Mouse (Mus musculus): Measurements from ENCODE around the gene Olfr1395.

Gene Olfr1395

GRCm38 (mm10) chr11:49141974-49142373, at the start of gene Olfr1395:
Gene Olfr1395, plus strand, starts transcription at chr11:49142274.
- no peak for DNase-seq

- DNase-seq, result no peak
These were observed 49.3 kb upstream of the Olfr1395 start for GRCm38 (mm10) chr11:49092786-49093185.

- no peak for DNase-seq
These were observed 48.0 kb upstream of the Olfr1395 start for GRCm38 (mm10) chr11:49093861-49094660.

- no peak for DNase-seq
These were observed 46.7 kb upstream of the Olfr1395 start for GRCm38 (mm10) chr11:49095367-49095766.

GRCm38 (mm10) chr11:49100409-49100808, 41.7 kb upstream of the Olfr1395 start:
- DNase-seq, result no peak

GRCm38 (mm10) chr11:49101500-49101899, 40.6 kb upstream of the Olfr1395 start:
- DNase-seq, result no peak

- DNase-seq, result peak; percentile 77 to 90
These were observed 38.9 kb upstream of the Olfr1395 start for GRCm38 (mm10) chr11:49103047-49103693.

GRCm38 (mm10) chr11:49105752-49106151, 36.3 kb upstream of the Olfr1395 start:
- DNase-seq, result no peak

- no peak for DNase-seq
These were observed 34.2 kb upstream of the Olfr1395 start for GRCm38 (mm10) chr11:49107650-49108537.

GRCm38 (mm10) chr11:49108833-49109232, 33.2 kb upstream of the Olfr1395 start:
- peak in 1 of 2 experiments; percentile 18 for DNase-seq

GRCm38 (mm10) chr11:49111000-49111399, 31.1 kb upstream of the Olfr1395 start:
- DNase-seq, result no peak

GRCm38 (mm10) chr11:49112624-49113219, 29.4 kb upstream of the Olfr1395 start:
- DNase-seq, result no peak

GRCm38 (mm10) chr11:49114158-49114557, 27.9 kb upstream of the Olfr1395 start:
- no peak for DNase-seq

- DNase-seq, result no peak
These were observed 27.3 kb upstream of the Olfr1395 start, which contains the start of gene Olfr1396 for GRCm38 (mm10) chr11:49114774-49115173. Gene Olfr1396, minus strand, starts transcription at chr11:49114874.

GRCm38 (mm10) chr11:49119635-49120034, 22.4 kb upstream of the Olfr1395 start:
- DNase-seq, result no peak

GRCm38 (mm10) chr11:49124169-49124568, 17.9 kb upstream of the Olfr1395 start:
- no peak for DNase-seq

- DNase-seq, result no peak
These were observed 12.0 kb downstream of the Olfr1395 start, which contains the start of gene Olfr1394 for GRCm38 (mm10) chr11:49154077-49154476. Gene Olfr1394, plus strand, starts transcription at chr11:49154377.

- no peak for DNase-seq
These were observed 15.0 kb downstream of the Olfr1395 start for GRCm38 (mm10) chr11:49156821-49157814.

GRCm38 (mm10) chr11:49168839-49169611, 27.0 kb downstream of the Olfr1395 start:
- peak in 1 of 2 experiments; percentile 2 for DNase-seq

- DNase-seq, result no peak
These were observed 28.5 kb downstream of the Olfr1395 start for GRCm38 (mm10) chr11:49170576-49170975.
